Mouse (Mus musculus) heart, adult 2 months (tissue): ENCODE data around the gene Kbtbd12. TPM values are rescaled to one million over a fixed set of nuclear protein-coding genes. Genes with fewer than 3 reads are reported as not detected.

Experiments used
- DNase-seq, 2 experiments: peaks; one replicate each; pipeline ENCODE4 v3.0.0; 2021
- H3K27ac ChIP-seq: fragments of 200-600 bp; 2 replicates; pipeline ENCODE4 v1.8.1; 2022
- H3K27me3 ChIP-seq: fragments of 200-500 bp; 2 replicates; pipeline ENCODE4 v1.6.1; 2012; ENCODE audit warnings: mild to moderate bottlenecking, low read length, inconsistent platforms, mixed read lengths; ENCODE audit not compliant: control insufficient read depth, insufficient read depth
- H3K36me3 ChIP-seq: fragments of 200-500 bp; 2 replicates; pipeline ENCODE4 v1.6.1; 2012; ENCODE audit warnings: low read length, inconsistent platforms; ENCODE audit not compliant: control insufficient read depth, insufficient read depth
- H3K4me1 ChIP-seq: fragments of 200-500 bp; 2 replicates; pipeline ENCODE4 v1.6.1; 2011; ENCODE audit warnings: low read length; ENCODE audit not compliant: control insufficient read depth, insufficient read depth
- H3K4me3 ChIP-seq: fragments of 200-600 bp; 2 replicates; pipeline ENCODE4 v1.8.1; 2022
- H3K79me2 ChIP-seq: fragments of 200-500 bp; replicated peaks from 2 replicates; pipeline ENCODE4 v1.6.1; 2012; ENCODE audit warnings: mild to moderate bottlenecking, inconsistent platforms, low read length, moderate library complexity, mixed read lengths; ENCODE audit not compliant: control insufficient read depth, insufficient read depth
- H3K9ac ChIP-seq: fragments of 200-500 bp; 2 replicates; pipeline ENCODE4 v1.6.1; 2012; ENCODE audit warnings: low read depth, mild to moderate bottlenecking, control low read depth, inconsistent platforms, low read length, mixed read lengths
- CTCF ChIP-seq: fragments of 200-600 bp; IDR thresholded peaks from 2 replicates; pipeline ENCODE4 v1.8.1; 2022; ENCODE audit warnings: antibody characterized with exemption, mild to moderate bottlenecking, moderate library complexity
- EP300 ChIP-seq: fragments of 200-500 bp; IDR thresholded peaks from 2 replicates; pipeline ENCODE4 v1.6.1; 2011; ENCODE audit warnings: low read depth, low read length, control low read depth; ENCODE audit not compliant: insufficient read depth
- POLR2A ChIP-seq: fragments of 200-500 bp; IDR thresholded peaks from 2 replicates; pipeline ENCODE4 v1.6.1; 2011; ENCODE audit warnings: mild to moderate bottlenecking, low read depth, low read length, control low read depth; ENCODE audit not compliant: insufficient read depth
- WGBS: fragments of 180-500 bp; shearing (Covaris S2); methylation state at CpG from one replicate; pipeline ENCODE4 v1.1.7; 2018; 5-methylcytosine and 5-hydroxymethylcytosine counted together
- intact Hi-C: fragments of 180-260 bp; cut with DNase I; formaldehyde crosslinking; loops from one replicate; pipeline ENCODE4 v1.15.1; 2025
- polyA plus RNA-seq: library from polyadenylated mRNA; depleted of rRNA; stranded (reverse); fragments of >200 nt; gene quantifications from 2 replicates; pipeline ENCODE4 v1.2.3, GENCODE M21; 2012
- total RNA-seq, 2 experiments: library from RNA; stranded (reverse); gene quantifications; 2 replicates each; pipeline ENCODE4 v1.2.3; 2021

Gene Kbtbd12
- total and polyA plus RNA-seq, 3 experiments = 14.7 to 37.4 (median 35.7) TPM

GRCm38 (mm10) chr6:88630560-88630959 is 7.2 kb downstream of the Kbtbd12 start:
- H3K4me1 ChIP-seq = peaks cover 6% of the 10 kb centered on the region
- TF ChIP-seq POLR2A (no peak), EP300 (0 out of 2 replicates have a peak, but pooled peaks have one; percentile 19), CTCF (no peak)
- no peaks in the 10 kb centered on the region for H3K27me3 ChIP-seq
- H3K4me3 ChIP-seq = no peak overlapping the region
- intact Hi-C loops = loop anchor here (5.0 kb wide), 2 partner anchors 87 to 202 kb away; no protein-coding TSS in a partner anchor
- no peak overlapping the region for H3K9ac ChIP-seq
- H3K27ac ChIP-seq = no peak overlapping the region
- no peak for DNase-seq
- no peaks in the 10 kb centered on the region for H3K36me3 ChIP-seq
- H3K79me2 ChIP-seq = no peaks in the 10 kb centered on the region
- 51% methylated on average over 5 of the region's 5 CpGs for WGBS

DNA sequence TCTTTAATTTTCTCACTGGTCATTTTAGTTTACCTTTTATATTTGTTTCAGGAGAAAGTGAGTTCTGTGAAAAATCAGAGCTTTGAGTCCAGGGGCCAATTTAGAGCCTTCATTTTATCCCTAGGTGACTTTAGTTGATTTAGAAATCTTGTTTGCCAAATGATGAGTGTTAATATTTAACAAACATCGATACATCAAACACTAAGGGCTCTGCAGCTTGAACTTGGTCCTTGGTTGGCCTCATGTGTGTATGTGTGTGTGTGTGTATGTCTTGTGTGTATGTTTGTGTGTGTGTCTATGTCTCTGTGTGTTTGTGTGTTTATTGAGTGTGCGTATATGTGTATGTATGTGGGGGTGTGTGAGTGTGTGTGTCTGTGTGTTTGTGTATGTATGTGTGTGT is 7.9 kb downstream of the Kbtbd12 start:
- Histone ChIP-seq H3K4me3 (no peak overlapping the region), H3K79me2 (no peaks in the 10 kb centered on the region), H3K27ac (no peak overlapping the region), H3K36me3 (no peaks in the 10 kb centered on the region), H3K4me1 (peaks cover 6% of the 10 kb centered on the region), H3K27me3 (no peaks in the 10 kb centered on the region), H3K9ac (no peak overlapping the region; the same call in 1 of the 2 replicates)
- TF ChIP-seq POLR2A (no peak), CTCF (no peak), EP300 (no peak)
- 99% methylated on average over 2 of the region's 2 CpGs for WGBS
- intact Hi-C loops = loop anchor here (5.0 kb wide), 2 partner anchors 87 to 202 kb away; no protein-coding TSS in a partner anchor
- DNase-seq = no peak

DNA sequence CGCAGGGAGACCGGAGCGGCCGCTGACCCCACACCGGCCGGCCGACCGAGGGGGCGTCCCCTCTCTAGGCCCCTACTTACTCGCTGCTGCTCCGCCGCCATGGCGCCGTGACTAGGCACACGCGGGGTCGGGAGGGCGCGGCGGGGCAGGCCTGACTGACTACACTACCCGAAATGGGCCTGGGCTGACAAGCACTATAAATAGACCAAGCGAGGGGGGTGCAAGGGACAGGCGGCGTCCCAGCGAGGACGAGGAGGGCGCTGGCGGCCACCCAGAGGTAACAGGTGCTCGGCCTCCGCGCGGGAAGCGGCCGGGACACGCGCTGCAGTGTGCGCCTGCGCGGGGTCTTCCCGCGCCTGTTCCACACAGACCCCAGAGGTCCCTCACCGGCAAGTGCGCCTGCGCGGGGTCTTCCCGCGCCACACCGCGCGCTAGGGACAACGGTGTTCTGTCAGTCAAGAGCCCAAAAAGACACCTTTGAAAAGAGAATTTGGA is 10.4 kb downstream of the Kbtbd12 start:
- Histone ChIP-seq H3K4me3 (peak overlapping the region; percentile 64), H3K27ac (peak overlapping the region; percentile 80), H3K4me1 (peaks cover 6% of the 10 kb centered on the region), H3K27me3 (no peaks in the 10 kb centered on the region), H3K36me3 (no peaks in the 10 kb centered on the region), H3K9ac (peak overlapping the region; percentile 82), H3K79me2 (no peaks in the 10 kb centered on the region)
- WGBS = 2% methylated on average over 51 of the region's 51 CpGs
- DNase-seq = peak; percentile 79 to 82
- intact Hi-C loops = no loop called here
- no peak for TF ChIP-seq CTCF
- TF ChIP-seq POLR2A = peak; percentile 61; the same call in 1 of the 2 replicates

DNA sequence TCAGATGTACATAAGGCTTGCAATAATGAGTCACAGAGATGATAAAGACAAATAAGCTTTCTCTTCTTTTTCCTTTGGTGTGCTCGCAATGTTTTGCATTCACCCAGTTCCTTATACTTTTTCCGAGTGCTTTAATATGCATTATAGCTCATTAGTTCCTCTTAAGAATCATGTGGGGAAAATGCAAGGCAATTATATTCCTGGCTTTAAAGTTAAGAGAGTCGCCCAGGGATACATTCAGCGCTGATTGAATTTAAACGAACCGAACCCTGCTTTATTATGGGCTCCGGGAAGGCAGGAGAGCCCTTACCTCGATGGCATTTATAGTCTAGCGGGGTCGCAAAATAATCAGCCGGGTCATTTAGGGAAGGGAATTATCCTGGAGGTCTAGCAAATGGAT is 10.8 kb downstream of the Kbtbd12 start:
- no peaks in the 10 kb centered on the region for H3K79me2 ChIP-seq
- intact Hi-C loops = no loop called here
- H3K27ac ChIP-seq = peak overlapping the region; percentile 80
- H3K36me3 ChIP-seq = no peaks in the 10 kb centered on the region
- peak overlapping the region; percentile 82 for H3K9ac ChIP-seq
- peak overlapping the region; percentile 64 for H3K4me3 ChIP-seq
- WGBS = 24% methylated on average over 11 of the region's 11 CpGs
- no peak for DNase-seq
- peaks cover 6% of the 10 kb centered on the region for H3K4me1 ChIP-seq
- H3K27me3 ChIP-seq = no peaks in the 10 kb centered on the region
- no peak for TF ChIP-seq POLR2A
- no peak for TF ChIP-seq CTCF
- TF ChIP-seq EP300 = no peak

DNA sequence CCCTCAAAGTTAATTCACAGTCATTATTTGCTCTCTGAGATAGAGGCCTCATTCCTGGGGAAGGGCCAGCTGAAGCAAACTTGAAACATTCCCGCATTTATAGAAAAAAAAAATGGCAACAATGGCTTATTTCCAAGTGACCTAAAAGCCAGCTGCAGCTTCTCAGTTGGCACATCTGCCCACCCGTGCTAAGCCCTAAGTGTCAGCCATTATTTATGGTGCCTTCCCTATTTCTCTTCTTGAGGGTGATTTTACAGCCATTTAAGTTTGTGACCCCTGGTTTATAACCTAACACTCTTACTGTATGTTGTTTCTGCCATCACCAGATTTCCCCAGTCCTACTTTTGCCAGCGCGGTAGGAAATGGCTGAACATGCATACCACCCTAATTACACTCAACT is 11.3 kb downstream of the Kbtbd12 start:
- Histone ChIP-seq H3K27ac (peak overlapping the region; percentile 80), H3K4me1 (peaks cover 6% of the 10 kb centered on the region), H3K9ac (peak overlapping the region; percentile 25; the same call in 1 of the 2 replicates), H3K79me2 (no peaks in the 10 kb centered on the region), H3K4me3 (peak overlapping the region; percentile 64), H3K27me3 (no peaks in the 10 kb centered on the region), H3K36me3 (peaks cover 2% of the 10 kb centered on the region)
- WGBS = 44% methylated on average over 4 of the region's 4 CpGs
- no peak for DNase-seq
- intact Hi-C loops = no loop called here
- TF ChIP-seq POLR2A = no peak
- no peak for TF ChIP-seq CTCF
- no peak for TF ChIP-seq EP300

- TF ChIP-seq POLR2A (no peak), CTCF (no peak), EP300 (no peak)
- H3K9ac ChIP-seq = no peak overlapping the region
- no peaks in the 10 kb centered on the region; the same call in 1 of the 2 replicates for H3K79me2 ChIP-seq
- H3K27me3 ChIP-seq = no peaks in the 10 kb centered on the region
- H3K27ac ChIP-seq = peak overlapping the region; percentile 69
- 49% methylated on average over 4 of the region's 4 CpGs for WGBS
- H3K4me3 ChIP-seq = no peak overlapping the region
- intact Hi-C loops = no loop called here
- DNase-seq = no peak
- H3K4me1 ChIP-seq = no peaks in the 10 kb centered on the region; the same call in 1 of the 2 replicates
- H3K36me3 ChIP-seq = peaks cover 2% of the 10 kb centered on the region
These were observed 15.8 kb downstream of the Kbtbd12 start for GRCm38 (mm10) chr6:88621816-88622481.
